Mouse (Mus musculus) brain, adult 10 weeks (tissue): ENCODE results near the gene Scgb2a2. TPM values are rescaled to one million over a fixed set of nuclear protein-coding genes. Genes with fewer than 3 reads are reported as not detected.

Experiments used
- polyA plus RNA-seq: library from polyadenylated mRNA; stranded (reverse); fragments of 350-450 nt; fragmentation: Illumina TruSeq; extraction: RNeasy Lipid Tissue Mini Kit (QIAGEN cat#74804); gene quantifications from one replicate; pipeline ENCODE4 v1.2.3, GENCODE M21; 2015; ENCODE audit warnings: low read depth, low replicate concordance

Gene Scgb2a2
- polyA plus RNA-seq: not detected

GRCm38 (mm10) chr19:9847262-9847661, at the start of gene Scgb2a2:
Gene Scgb2a2, plus strand, starts transcription at chr19:9847562.

GRCm38 (mm10) chr19:9899072-9899779, 51.9 kb downstream of the Scgb2a2 start, which contains the start of gene Incenp:
Gene Incenp, minus strand, starts transcription at chr19:9899551.

Other genes starting within 250 kb of the Scgb2a2 start
- gene Incenp, start 52.0 kb downstream of the Scgb2a2 start, polyA plus RNA-seq: 20.7 TPM
- 5,812 TPM for gene Fth1, start 133.0 kb downstream of the Scgb2a2 start, polyA plus RNA-seq
- gene Best1, start 154.1 kb downstream of the Scgb2a2 start, polyA plus RNA-seq: 2.2 TPM
- gene Rab3il1, start 154.1 kb downstream of the Scgb2a2 start, polyA plus RNA-seq: 11.3 TPM
- 24.2 TPM for gene Fads3, start 194.0 kb downstream of the Scgb2a2 start, polyA plus RNA-seq